Comparison of ENCODE assay signal across 30 mouse cellular contexts in the genomic region with DNA sequence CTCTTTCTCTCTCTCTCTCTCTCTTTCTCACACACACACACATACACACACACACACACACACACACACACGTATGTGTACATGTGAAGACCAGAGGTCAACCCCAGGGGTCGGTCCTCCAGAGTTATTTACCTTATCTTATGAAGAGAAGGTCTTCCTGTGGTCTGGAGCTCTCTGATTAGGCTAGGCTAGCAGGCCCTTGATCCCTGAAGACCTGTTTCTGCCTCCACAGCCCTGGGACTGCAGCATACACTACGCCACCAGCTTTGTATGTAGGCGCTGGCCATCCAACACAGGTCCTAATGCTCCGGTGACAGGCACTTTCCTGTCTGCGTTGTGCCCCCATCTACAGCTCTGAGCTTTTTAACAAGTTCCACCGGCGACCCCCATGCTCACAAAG.
DNase-seq lines count a peak whose midpoint lies in the region; ATAC-seq and TF ChIP-seq lines count a peak whose summit lies in the region.
"Had no signal": no experiment of that assay in that cellular context is flagged by ENCODE, and none has a peak within 500 bp of the region (broad histone marks: within the 10 kb centered on the region; RNA-seq: fewer than 3 reads in every experiment).

No protein-coding gene starts in this region.

- TF ChIP-seq EP300 in liver, postnatal 0 days (IDR thresholded peaks at IDR 0.05; ENCODE audit: low read depth), result no peak

- no peaks in the 10 kb centered on the region for H3K27me3 ChIP-seq in liver, embryonic 11.5 days (replicated peaks; ENCODE audit: control insufficient read depth, insufficient read depth, low read length)
- H3K27me3 ChIP-seq in liver, postnatal 0 days (ENCODE audit: insufficient read depth, low read length), result no peaks in the 10 kb centered on the region
- no peaks in the 10 kb centered on the region for H3K27me3 ChIP-seq in liver, embryonic 15.5 days
- no peaks in the 10 kb centered on the region for H3K27me3 ChIP-seq in forebrain, embryonic 16.5 days (replicated peaks; ENCODE audit: control insufficient read depth, insufficient read depth, low read length)
- H3K27me3 ChIP-seq: CH12.LX; embryonic facial prominence, embryonic 13.5 days; forebrain, embryonic 12.5 days; forebrain, embryonic 15.5 days had no signal

- H3K9me3 ChIP-seq in liver, embryonic 11.5 days (ENCODE audit: control insufficient read depth, low read length), result no peaks in the 10 kb centered on the region
- H3K9me3 ChIP-seq in liver, postnatal 0 days (ENCODE audit: low read length), result no peaks in the 10 kb centered on the region
- no peaks in the 10 kb centered on the region for H3K9me3 ChIP-seq in liver, embryonic 15.5 days (replicated peaks)
- no peaks in the 10 kb centered on the region for H3K9me3 ChIP-seq in forebrain, embryonic 16.5 days (ENCODE audit: control insufficient read depth, low read length)
- H3K9me3 ChIP-seq: embryonic facial prominence, embryonic 10.5 days; embryonic facial prominence, embryonic 13.5 days; forebrain, embryonic 12.5 days; forebrain, embryonic 15.5 days; G1E; heart, embryonic 10.5 days; heart, embryonic 13.5 days had no signal

- no peak overlapping the region for H3K9ac ChIP-seq in liver, embryonic 11.5 days (ENCODE audit: low read depth, low read length)
- H3K9ac ChIP-seq in liver, postnatal 0 days (replicated peaks), result no peak overlapping the region
- no peak overlapping the region for H3K9ac ChIP-seq in liver, embryonic 15.5 days
- H3K9ac ChIP-seq in forebrain, embryonic 16.5 days (replicated peaks; ENCODE audit: low read depth, low read length), result no peak overlapping the region
- H3K9ac ChIP-seq: embryonic facial prominence, embryonic 13.5 days; forebrain, embryonic 12.5 days; forebrain, embryonic 15.5 days; heart, embryonic 13.5 days; hindbrain, embryonic 14.5 days had no signal

- no peak for DNase-seq in liver, embryonic 11.5 days (ENCODE audit: low spot score)
- no peak for DNase-seq in liver, postnatal 0 days
- no peak for DNase-seq in cerebellum, postnatal 25 days
- no peak for DNase-seq in kidney, adult 9 months
- DNase-seq: adrenal gland, adult 2 months; adrenal gland, postnatal 14 days; B cell, adult 2 months; cerebellum, adult 11-12 months; cerebellum, adult 9-10 months; cerebellum, postnatal 14 days; embryo, embryonic 11 days; gastrocnemius, postnatal 10 days; gastrocnemius, postnatal 36 days; heart, adult 2 months; heart, postnatal 14 days; heart, postnatal 4 days had no signal

- H3K36me3 ChIP-seq in liver, embryonic 11.5 days (ENCODE audit: control insufficient read depth, insufficient read depth, low read length), result no peaks in the 10 kb centered on the region
- H3K36me3 ChIP-seq in liver, postnatal 0 days (replicated peaks; ENCODE audit: insufficient read depth, low read length), result no peaks in the 10 kb centered on the region
- H3K36me3 ChIP-seq in liver, embryonic 15.5 days (replicated peaks), result no peaks in the 10 kb centered on the region
- H3K36me3 ChIP-seq in forebrain, embryonic 16.5 days (ENCODE audit: control insufficient read depth, insufficient read depth), result no peaks in the 10 kb centered on the region
- H3K36me3 ChIP-seq: embryonic facial prominence, embryonic 10.5 days; embryonic facial prominence, embryonic 13.5 days; forebrain, embryonic 12.5 days; forebrain, embryonic 15.5 days; heart, embryonic 10.5 days; heart, embryonic 13.5 days had no signal

- H3K4me3 ChIP-seq in liver, embryonic 11.5 days (ENCODE audit: low read depth, low read length), result no peak overlapping the region
- no peak overlapping the region for H3K4me3 ChIP-seq in liver, postnatal 0 days (ENCODE audit: low read depth, low read length)
- no peak overlapping the region for H3K4me3 ChIP-seq in liver, embryonic 15.5 days (replicated peaks)
- no peak overlapping the region for H3K4me3 ChIP-seq in forebrain, embryonic 16.5 days (replicated peaks; ENCODE audit: low read length)
- H3K4me3 ChIP-seq: embryonic facial prominence, embryonic 10.5 days; embryonic facial prominence, embryonic 13.5 days; erythroblast, embryonic 14.5 days; forebrain, embryonic 12.5 days; forebrain, embryonic 15.5 days; heart, adult 2 months; heart, embryonic 10.5 days; heart, embryonic 13.5 days had no signal

- H3K4me2 ChIP-seq in liver, embryonic 11.5 days, result no peak overlapping the region
- H3K4me2 ChIP-seq in liver, postnatal 0 days (ENCODE audit: low read depth, low read length), result no peak overlapping the region
- H3K4me2 ChIP-seq in liver, embryonic 15.5 days, result no peak overlapping the region
- H3K4me2 ChIP-seq in forebrain, embryonic 16.5 days (ENCODE audit: low read length), result no peak overlapping the region
- H3K4me2 ChIP-seq: embryonic facial prominence, embryonic 13.5 days; forebrain, embryonic 12.5 days; forebrain, embryonic 15.5 days; heart, embryonic 13.5 days; hindbrain, embryonic 14.5 days had no signal

- H3K27ac ChIP-seq in liver, embryonic 11.5 days (ENCODE audit: low read depth, low read length), result no peak overlapping the region
- no peak overlapping the region for H3K27ac ChIP-seq in liver, postnatal 0 days (ENCODE audit: low read depth)
- H3K27ac ChIP-seq in liver, embryonic 15.5 days (replicated peaks), result no peak overlapping the region
- no peak overlapping the region for H3K27ac ChIP-seq in forebrain, embryonic 16.5 days (ENCODE audit: low read length)
- H3K27ac ChIP-seq: embryonic facial prominence, embryonic 10.5 days; embryonic facial prominence, embryonic 13.5 days; forebrain, embryonic 12.5 days; forebrain, embryonic 15.5 days; heart, adult 2 months; heart, embryonic 10.5 days; heart, embryonic 13.5 days; hindbrain, embryonic 14.5 days; hindbrain, postnatal 0 days had no signal

- peak; percentile 60 for ATAC-seq in liver, embryonic 11.5 days (replicated peaks; ENCODE audit: low FRiP score)
- no peak for ATAC-seq in liver, postnatal 0 days
- ATAC-seq in common myeloid progenitor, adult 5-6 weeks (replicated peaks; ENCODE audit: low read depth, poor library complexity, severe bottlenecking), result 0 out of 2 replicates have a peak, but pooled peaks have one; percentile 22
- 0 out of 2 replicates have a peak, but pooled peaks have one; percentile 28 for ATAC-seq in liver, embryonic 15.5 days (ENCODE audit: insufficient read depth)
- ATAC-seq in forebrain, embryonic 16.5 days, result no peak
- ATAC-seq: forebrain, embryonic 15.5 days; hindbrain, postnatal 0 days had no signal

- WGBS in liver, embryonic 11.5 days, result 63% methylated on average over 8 of the region's 8 CpGs
- 71% methylated on average over 8 of the region's 8 CpGs for WGBS in liver, postnatal 0 days (ENCODE audit: insufficient replicate concordance)
- 41% methylated on average over 8 of the region's 8 CpGs for WGBS in liver, embryonic 15.5 days (ENCODE audit: insufficient replicate concordance)
- 91% methylated on average over 8 of the region's 8 CpGs for WGBS in forebrain, embryonic 16.5 days

- H3K4me1 ChIP-seq in liver, embryonic 11.5 days (replicated peaks; ENCODE audit: control insufficient read depth, insufficient read depth, low read length), result peaks cover 25% of the 10 kb centered on the region
- no peaks in the 10 kb centered on the region; the same call in 1 of the 2 replicates for H3K4me1 ChIP-seq in liver, postnatal 0 days (ENCODE audit: insufficient read depth)
- peaks cover 35% of the 10 kb centered on the region for H3K4me1 ChIP-seq in liver, embryonic 15.5 days (replicated peaks)
- no peaks in the 10 kb centered on the region for H3K4me1 ChIP-seq in forebrain, embryonic 16.5 days (replicated peaks; ENCODE audit: control insufficient read depth, insufficient read depth, low read length)
- H3K4me1 ChIP-seq: forebrain, embryonic 12.5 days; forebrain, embryonic 15.5 days; heart, embryonic 13.5 days had no signal

- TF ChIP-seq CTCF in liver, postnatal 0 days (IDR thresholded peaks at IDR 0.05; ENCODE audit: low read depth), result no peak

Comparison
In these comparisons a context has a peak if more than half of its experiments do, and no peak if none do; other contexts are left out.
1. ATAC-seq: peak in liver, embryonic 11.5 days (single experiment), common myeloid progenitor, adult 5-6 weeks (single experiment) and liver, embryonic 15.5 days (single experiment); none in liver, postnatal 0 days (single experiment) and forebrain, embryonic 16.5 days (single experiment).